Mouse (Mus musculus) C2C12 (cell line): ENCODE results near the gene Manf. TPM values are rescaled to one million over a fixed set of nuclear protein-coding genes. Genes with fewer than 3 reads are reported as not detected.
A peak's percentile ranks its signal among the peaks of the same experiment; 100 is the strongest.

Source experiments
- H3K27me3 ChIP-seq: one replicate; pipeline ENCODE4 v1.6.1; 2011; ENCODE audit not compliant: control insufficient read depth, insufficient read depth, insufficient read length
- H3K36me3 ChIP-seq: one replicate; pipeline ENCODE4 v1.6.1; 2011; ENCODE audit not compliant: control insufficient read depth, insufficient read depth
- H3K4me3 ChIP-seq: one replicate; pipeline ENCODE4 v1.5.1; 2011; ENCODE audit warnings: mild to moderate bottlenecking, control low read depth; ENCODE audit not compliant: poor library complexity, insufficient read depth, severe bottlenecking
- H3K79me2 ChIP-seq: one replicate; pipeline ENCODE4 v1.6.1; 2011; ENCODE audit not compliant: control insufficient read depth, insufficient read depth
- H3K79me3 ChIP-seq: one replicate; pipeline ENCODE4 v1.6.1; 2011; ENCODE audit warnings: low read depth, control low read depth
- H3ac ChIP-seq: one replicate; pipeline ENCODE3; 2011; ENCODE audit warnings: low read depth; ENCODE audit not compliant: control insufficient read depth, insufficient read length
- CEBPB ChIP-seq: IDR thresholded peaks from one replicate; pipeline ENCODE4 v1.6.1; 2011; ENCODE audit warnings: low read depth, mild to moderate bottlenecking, control low read depth, moderate library complexity
- CTCF ChIP-seq: IDR thresholded peaks from one replicate; pipeline ENCODE4 v1.5.1; 2011; ENCODE audit not compliant: control insufficient read depth, insufficient read depth, insufficient read length
- FOSL1 ChIP-seq: IDR thresholded peaks from one replicate; pipeline ENCODE4 v1.8.0; 2011; ENCODE audit warnings: mild to moderate bottlenecking, low read length; ENCODE audit not compliant: poor library complexity, insufficient read depth, severe bottlenecking
- MAX ChIP-seq: IDR thresholded peaks from one replicate; pipeline ENCODE4 v1.6.1; 2011; ENCODE audit warnings: mild to moderate bottlenecking, control low read depth
- MYOD1 ChIP-seq: IDR thresholded peaks from one replicate; pipeline ENCODE4 v1.6.1; 2011; ENCODE audit warnings: low read depth; ENCODE audit not compliant: control insufficient read depth, insufficient read length
- MYOG ChIP-seq: IDR thresholded peaks from one replicate; pipeline ENCODE4 v1.6.1; 2011; ENCODE audit not compliant: control insufficient read depth, insufficient read length; ENCODE audit errors: extremely low read depth
- USF1 ChIP-seq: IDR thresholded peaks from one replicate; pipeline ENCODE4 v1.6.1; 2011; ENCODE audit warnings: low read depth, mild to moderate bottlenecking, control low read depth, moderate library complexity
- polyA plus RNA-seq: library from polyadenylated mRNA; unstranded; fragments of >200 nt; fragmentation: generic; extraction: Trizol; gene quantifications from one replicate; pipeline ENCODE4 v1.2.1, GENCODE M21; 2012; ENCODE audit warnings: missing spikeins

Gene Manf
- polyA plus RNA-seq, 1 experiment, result 516 TPM

DNA sequence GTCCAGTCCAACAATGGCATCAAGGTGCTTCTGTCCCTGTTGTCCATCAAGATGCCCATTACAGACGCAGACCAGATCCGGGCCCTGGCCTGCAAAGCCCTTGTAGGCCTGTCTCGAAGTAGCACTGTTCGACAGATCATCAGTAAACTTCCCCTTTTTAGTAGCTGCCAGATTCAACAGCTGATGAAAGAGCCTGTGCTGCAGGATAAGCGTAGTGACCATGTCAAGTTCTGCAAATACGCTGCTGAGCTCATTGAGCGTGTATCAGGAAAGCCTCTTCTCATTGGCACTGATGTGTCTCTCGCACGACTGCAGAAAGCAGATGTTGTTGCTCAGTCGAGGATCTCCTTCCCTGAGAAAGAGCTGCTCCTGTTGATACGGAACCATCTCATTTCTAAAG lies 33.7 kb downstream of the Manf start:
- Histone ChIP-seq H3K36me3 (peaks cover 52% of the 10 kb centered on the region), H3K79me2 (no peaks in the 10 kb centered on the region), H3K4me3 (no peak overlapping the region), H3ac (no peak overlapping the region), H3K27me3 (no peaks in the 10 kb centered on the region), H3K79me3 (no peaks in the 10 kb centered on the region)
- no peak for TF ChIP-seq MAX
- TF ChIP-seq FOSL1, result no peak
- TF ChIP-seq USF1, result no peak
- no peak for TF ChIP-seq CTCF
- TF ChIP-seq CEBPB, result no peak
- TF ChIP-seq MYOD1, result no peak
- no peak for TF ChIP-seq MYOG

DNA sequence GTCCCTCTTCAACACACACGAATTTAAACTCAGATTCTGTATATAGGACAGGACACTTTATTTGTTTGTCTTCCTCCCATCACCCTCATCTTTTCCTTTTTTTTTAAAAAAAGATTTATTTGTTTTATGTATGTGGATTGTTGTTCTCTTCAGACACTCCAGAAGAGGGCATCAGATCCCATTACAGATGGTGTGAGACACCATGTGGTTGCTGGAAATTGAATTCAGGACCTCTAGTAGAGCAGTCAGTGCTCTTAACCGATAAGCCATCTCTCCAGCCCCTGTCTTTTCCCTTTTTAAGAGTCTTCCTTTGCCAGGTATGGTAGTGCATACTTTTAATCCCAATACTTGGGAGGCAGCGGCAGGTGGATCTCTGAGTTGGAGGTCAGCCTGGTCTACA lies 35.1 kb downstream of the Manf start:
- peaks cover 49% of the 10 kb centered on the region for H3K36me3 ChIP-seq
- H3K4me3 ChIP-seq, result no peak overlapping the region
- no peaks in the 10 kb centered on the region for H3K79me3 ChIP-seq
- no peak overlapping the region for H3ac ChIP-seq
- TF ChIP-seq MYOG, result no peak
- TF ChIP-seq CEBPB, result no peak
- TF ChIP-seq MYOD1, result no peak
- TF ChIP-seq FOSL1, result no peak
- no peak for TF ChIP-seq USF1
- no peak for TF ChIP-seq CTCF
- no peak for TF ChIP-seq MAX
- H3K79me2 ChIP-seq, result no peaks in the 10 kb centered on the region
- no peaks in the 10 kb centered on the region for H3K27me3 ChIP-seq

DNA sequence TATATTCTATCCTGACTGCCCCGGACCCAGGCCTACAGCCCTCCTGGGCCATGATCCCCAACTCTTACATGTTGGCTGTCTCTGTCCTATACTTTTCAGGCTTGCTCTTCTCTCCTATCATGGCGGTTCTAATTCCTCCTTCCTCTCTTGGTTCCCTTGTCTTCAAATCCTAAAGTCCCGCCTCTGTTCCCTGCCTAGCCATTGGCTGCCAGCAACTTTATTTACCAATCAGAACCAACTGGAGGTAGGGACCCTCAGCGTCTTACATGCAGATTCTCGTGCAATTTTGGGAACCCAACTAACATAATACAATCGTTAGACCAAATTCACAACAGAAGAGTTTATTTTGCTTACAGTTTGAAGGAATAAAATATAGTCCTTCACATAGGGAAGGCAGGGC lies 49.0 kb downstream of the Manf start:
- peaks cover 2% of the 10 kb centered on the region for H3K79me3 ChIP-seq
- no peak for TF ChIP-seq CEBPB
- TF ChIP-seq USF1, result no peak
- no peak for TF ChIP-seq MYOD1
- no peak for TF ChIP-seq MAX
- H3K27me3 ChIP-seq, result no peaks in the 10 kb centered on the region
- no peak overlapping the region for H3K4me3 ChIP-seq
- no peaks in the 10 kb centered on the region for H3K79me2 ChIP-seq
- peaks cover 72% of the 10 kb centered on the region for H3K36me3 ChIP-seq
- H3ac ChIP-seq, result no peak overlapping the region

DNA sequence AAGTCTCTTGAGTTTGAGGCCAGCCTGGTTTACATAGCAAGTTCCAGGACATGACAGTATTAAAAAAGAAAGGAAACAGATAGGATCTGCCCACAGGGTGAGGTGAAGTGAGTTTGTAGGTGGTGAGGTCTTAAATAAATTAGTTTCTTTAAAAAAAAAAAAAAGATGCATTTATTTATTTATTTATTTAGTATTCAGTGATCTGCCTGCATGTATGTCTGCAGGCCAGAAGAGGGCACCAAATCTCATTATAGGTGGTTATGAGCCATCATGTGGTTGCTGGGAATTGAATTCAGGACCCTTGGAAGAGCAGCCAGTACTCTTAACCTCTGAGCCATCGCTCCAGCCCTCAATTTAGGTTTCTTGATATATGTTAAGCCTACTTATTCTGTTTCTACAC lies 51.2 kb downstream of the Manf start:
- Histone ChIP-seq H3K27me3 (no peaks in the 10 kb centered on the region), H3ac (no peak overlapping the region), H3K36me3 (peaks cover 78% of the 10 kb centered on the region), H3K79me3 (peaks cover 2% of the 10 kb centered on the region), H3K4me3 (no peak overlapping the region), H3K79me2 (no peaks in the 10 kb centered on the region)
- TF ChIP-seq CTCF (no peak), USF1 (no peak), CEBPB (no peak), MYOG (no peak), MYOD1 (no peak), MAX (no peak), FOSL1 (no peak)

GRCm38 (mm10) chr9:106822381-106823104 lies 69.2 kb downstream of the Manf start:
- H3K4me3 ChIP-seq, result peak overlapping the region; percentile 80
- H3K79me3 ChIP-seq, result peaks cover 33% of the 10 kb centered on the region
- peaks cover 54% of the 10 kb centered on the region for H3K79me2 ChIP-seq
- no peaks in the 10 kb centered on the region for H3K27me3 ChIP-seq
- H3ac ChIP-seq, result peak overlapping the region; percentile 62
- no peak for TF ChIP-seq MYOG
- no peak for TF ChIP-seq FOSL1
- TF ChIP-seq USF1, result no peak
- no peak for TF ChIP-seq CEBPB
- no peak for TF ChIP-seq MAX
- TF ChIP-seq MYOD1, result no peak
- TF ChIP-seq CTCF, result no peak
- H3K36me3 ChIP-seq, result no peaks in the 10 kb centered on the region

GRCm38 (mm10) chr9:106821618-106822380 lies 70.0 kb downstream of the Manf start, which contains the start of gene Dcaf1:
Dcaf1 (plus strand) TSS chr9:106821874.
- Histone ChIP-seq H3K27me3 (no peaks in the 10 kb centered on the region), H3ac (peak within 1 kb of the TSS; percentile 62), H3K79me3 (peaks cover 28% of the 10 kb centered on the region), H3K4me3 (peak within 1 kb of the TSS; percentile 80), H3K79me2 (peaks cover 46% of the 10 kb centered on the region), H3K36me3 (no peaks in the 10 kb centered on the region)
- no peak for TF ChIP-seq FOSL1
- peak; percentile 52 for TF ChIP-seq MAX
- no peak for TF ChIP-seq MYOD1
- no peak for TF ChIP-seq USF1
